Mouse (Mus musculus): ENCODE measurements around the gene Lin54.

The Lin54 gene

GRCm38 (mm10) chr5:100418861-100419260 is 81.6 kb downstream of the Lin54 start:
- DNase-seq (ENCODE audit: low read depth), result no peak

- DNase-seq (ENCODE audit: low read depth), result no peak
These were observed 82.4 kb downstream of the Lin54 start for GRCm38 (mm10) chr5:100418077-100418476.

GRCm38 (mm10) chr5:100415761-100416590 is 84.5 kb downstream of the Lin54 start, which contains the start of gene Sec31a:
Gene Sec31a, minus strand, starts transcription at chr5:100416234.
- DNase-seq (ENCODE audit: low read depth), result peak; percentile 97

GRCm38 (mm10) chr5:100414474-100415196 is 85.8 kb downstream of the Lin54 start:
- no peak for DNase-seq (ENCODE audit: low read depth)

GRCm38 (mm10) chr5:100412886-100413285 is 87.6 kb downstream of the Lin54 start:
- DNase-seq (ENCODE audit: low read depth), result no peak

GRCm38 (mm10) chr5:100410281-100410680 is 90.2 kb downstream of the Lin54 start:
- DNase-seq (ENCODE audit: low read depth), result peak; percentile 41

GRCm38 (mm10) chr5:100408485-100408884 is 92.0 kb downstream of the Lin54 start:
- no peak for DNase-seq (ENCODE audit: low read depth)

GRCm38 (mm10) chr5:100396753-100397152 is 103.7 kb downstream of the Lin54 start:
- DNase-seq (ENCODE audit: low read depth), result no peak

GRCm38 (mm10) chr5:100393681-100394080 is 106.8 kb downstream of the Lin54 start:
- DNase-seq (ENCODE audit: low read depth), result peak; percentile 68

- DNase-seq (ENCODE audit: low read depth), result no peak
These were observed 107.9 kb downstream of the Lin54 start for GRCm38 (mm10) chr5:100392436-100392955.

Measured in NIH3T3 (cell line).